Mouse (Mus musculus) MEL (cell line): ENCODE results near the gene Zfp366.

Experiments used
- CTCF ChIP-seq, 3 experiments: IDR thresholded peaks in 2 of 3; conservative IDR thresholded peaks in 1 of 3; 2 replicates each; pipeline ENCODE4 v1.5.1; 2011 to 2012; ENCODE audit warnings: low read length in 3 of 3, low read depth in 2 of 3, mild to moderate bottlenecking in 2 of 3, improper control_type of control experiment in 1 of 3, inconsistent platforms in 1 of 3, mixed read lengths in 1 of 3, moderate library complexity in 1 of 3; ENCODE audit not compliant: control insufficient read depth in 1 of 3, insufficient read depth in 1 of 3, poor library complexity in 1 of 3, severe bottlenecking in 1 of 3
- E2F4 ChIP-seq: IDR thresholded peaks from 2 replicates; pipeline ENCODE4 v1.6.1; 2011; ENCODE audit warnings: low read depth, low read length, improper control_type of control experiment, borderline replicate concordance
- ETS1 ChIP-seq: IDR thresholded peaks from 2 replicates; pipeline ENCODE4 v1.6.1; 2012; ENCODE audit warnings: low read depth, mild to moderate bottlenecking, inconsistent platforms, low read length, improper control_type of control experiment, moderate library complexity
- HCFC1 ChIP-seq: IDR thresholded peaks from 2 replicates; pipeline ENCODE4 v1.6.1; 2012; ENCODE audit warnings: low read depth, mild to moderate bottlenecking, inconsistent platforms, low read length, improper control_type of control experiment, moderate library complexity
- JUND ChIP-seq: IDR thresholded peaks from 2 replicates; pipeline ENCODE4 v1.6.1; 2011; ENCODE audit warnings: low read depth, mild to moderate bottlenecking, improper control_type of control experiment, low read length
- MAX ChIP-seq: IDR thresholded peaks from 2 replicates; pipeline ENCODE4 v1.6.1; 2011; ENCODE audit warnings: low read length, improper control_type of control experiment
- MAZ ChIP-seq: IDR thresholded peaks from 2 replicates; pipeline ENCODE4 v1.6.1; 2012; ENCODE audit warnings: low read depth, mild to moderate bottlenecking, inconsistent platforms, low read length, improper control_type of control experiment
- POLR2A ChIP-seq, 2 experiments: IDR thresholded peaks; 2 replicates each; pipeline ENCODE4 v1.6.1; 2011 to 2012; ENCODE audit warnings: low read length in 2 of 2, mild to moderate bottlenecking in 2 of 2, control low read depth in 1 of 2, improper control_type of control experiment in 1 of 2, low read depth in 1 of 2, moderate library complexity in 1 of 2; ENCODE audit not compliant: control insufficient read depth in 1 of 2, insufficient read depth in 1 of 2, poor library complexity in 1 of 2
- POLR2AphosphoS5 ChIP-seq: IDR thresholded peaks from 2 replicates; pipeline ENCODE4 v1.6.1; 2012; ENCODE audit warnings: low read depth, borderline replicate concordance, mild to moderate bottlenecking, inconsistent platforms, low read length, moderate library complexity, mixed read lengths
- TAL1 ChIP-seq: IDR thresholded peaks from 2 replicates; pipeline ENCODE4 v1.6.1; 2012; ENCODE audit warnings: mild to moderate bottlenecking, inconsistent platforms, low read length, moderate library complexity, mixed read lengths
- ZC3H11A ChIP-seq: IDR thresholded peaks from 2 replicates; pipeline ENCODE4 v1.6.1; 2012; ENCODE audit warnings: low read depth, mild to moderate bottlenecking, inconsistent platforms, low read length, improper control_type of control experiment
- ZMIZ1 ChIP-seq: IDR thresholded peaks from 2 replicates; pipeline ENCODE4 v1.6.1; 2012; ENCODE audit warnings: low read depth, mild to moderate bottlenecking, inconsistent platforms, low read length, improper control_type of control experiment, moderate library complexity

DNA sequence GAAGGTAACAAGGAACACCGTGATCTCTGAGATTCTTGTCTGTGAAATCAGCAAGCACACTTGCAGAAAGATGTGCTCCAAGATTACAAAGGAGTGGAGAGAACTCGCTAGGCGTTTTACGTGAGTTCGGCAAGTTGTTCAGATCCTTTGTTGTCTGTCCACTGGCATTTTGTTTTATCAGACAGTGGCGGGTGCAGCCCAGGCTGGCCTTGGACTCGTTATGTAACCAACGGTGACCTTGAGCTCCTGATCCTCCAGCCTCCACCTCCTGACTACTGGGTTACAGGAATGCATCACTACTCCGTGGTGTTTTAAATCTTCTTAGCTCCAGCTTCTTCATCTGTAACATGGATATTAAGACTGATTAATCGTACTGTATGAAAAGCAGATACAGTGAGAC, 94.7 kb downstream of the Zfp366 start:
- no peak for TF ChIP-seq ETS1
- no peak for TF ChIP-seq CTCF (IDR thresholded peaks at IDR 0.05 in 2 of 3, conservative IDR thresholded peaks at IDR 0.05 in 1 of 3; ENCODE audit: control insufficient read depth in 1 of 3, insufficient read depth in 1 of 3, low read depth in 2 of 3, low read length in 3 of 3, poor library complexity in 1 of 3, severe bottlenecking in 1 of 3)
- no peak for TF ChIP-seq POLR2A (IDR thresholded peaks at IDR 0.05; ENCODE audit: control insufficient read depth in 1 of 2, insufficient read depth in 1 of 2, low read depth in 1 of 2, low read length in 2 of 2, poor library complexity in 1 of 2)
- no peak for TF ChIP-seq POLR2AphosphoS5
- no peak for TF ChIP-seq ZMIZ1
- no peak for TF ChIP-seq MAX
- TF ChIP-seq MAZ = no peak
- no peak for TF ChIP-seq HCFC1
- TF ChIP-seq JUND = no peak
- TF ChIP-seq ZC3H11A = no peak
- no peak for TF ChIP-seq E2F4
- no peak for TF ChIP-seq TAL1
